Mouse (Mus musculus) cerebellum, adult 2 months (tissue): Measurements from ENCODE around the gene Smco2.

ENCODE experiments used
- CTCF ChIP-seq: fragments of 200-500 bp; IDR thresholded peaks from 2 replicates; pipeline ENCODE4 v1.5.1; 2011; ENCODE audit warnings: low read depth, mild to moderate bottlenecking, control low read depth, low read length, moderate library complexity, borderline replicate concordance; ENCODE audit not compliant: insufficient read depth
- POLR2A ChIP-seq: fragments of 200-500 bp; IDR thresholded peaks from 2 replicates; pipeline ENCODE4 v1.6.1; 2011; ENCODE audit warnings: low read length, control low read depth, borderline replicate concordance; ENCODE audit not compliant: insufficient read depth

DNA sequence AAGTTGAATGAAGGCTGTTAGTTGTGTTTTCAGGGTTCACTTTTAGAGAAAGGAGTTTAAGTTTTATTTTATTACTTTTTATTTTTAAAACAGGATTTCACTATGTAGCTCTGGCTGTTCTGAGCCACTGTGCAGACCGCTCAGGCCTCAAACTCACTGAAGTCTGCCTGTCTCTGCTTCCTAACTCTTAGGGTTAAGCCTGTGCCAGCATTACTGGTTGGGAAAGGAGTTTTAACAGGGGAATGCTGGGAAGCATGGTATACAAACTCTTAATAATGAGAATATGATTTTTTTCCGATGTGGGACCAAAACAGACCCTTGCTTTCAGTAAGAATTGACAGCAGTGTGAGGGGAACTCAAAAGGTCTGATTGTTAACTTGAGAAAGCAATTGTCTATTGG, 40.3 kb downstream of the Smco2 start:
- TF ChIP-seq CTCF (no peak), POLR2A (no peak)
